Mouse (Mus musculus) embryo, embryonic 11.5 days (tissue): ENCODE measurements around the gene Sgsm3.
"Not testable (repeated sequence)": the region's sequence is repeated elsewhere in the genome, so short reads cannot be mapped to it uniquely, and the experiment has no call there.

Experiments used
- DNase-seq: peaks from one replicate; pipeline ENCODE4 v3.0.0-alpha.2; 2012; ENCODE audit warnings: low read depth, low spot score

Sgsm3 gene

DNA sequence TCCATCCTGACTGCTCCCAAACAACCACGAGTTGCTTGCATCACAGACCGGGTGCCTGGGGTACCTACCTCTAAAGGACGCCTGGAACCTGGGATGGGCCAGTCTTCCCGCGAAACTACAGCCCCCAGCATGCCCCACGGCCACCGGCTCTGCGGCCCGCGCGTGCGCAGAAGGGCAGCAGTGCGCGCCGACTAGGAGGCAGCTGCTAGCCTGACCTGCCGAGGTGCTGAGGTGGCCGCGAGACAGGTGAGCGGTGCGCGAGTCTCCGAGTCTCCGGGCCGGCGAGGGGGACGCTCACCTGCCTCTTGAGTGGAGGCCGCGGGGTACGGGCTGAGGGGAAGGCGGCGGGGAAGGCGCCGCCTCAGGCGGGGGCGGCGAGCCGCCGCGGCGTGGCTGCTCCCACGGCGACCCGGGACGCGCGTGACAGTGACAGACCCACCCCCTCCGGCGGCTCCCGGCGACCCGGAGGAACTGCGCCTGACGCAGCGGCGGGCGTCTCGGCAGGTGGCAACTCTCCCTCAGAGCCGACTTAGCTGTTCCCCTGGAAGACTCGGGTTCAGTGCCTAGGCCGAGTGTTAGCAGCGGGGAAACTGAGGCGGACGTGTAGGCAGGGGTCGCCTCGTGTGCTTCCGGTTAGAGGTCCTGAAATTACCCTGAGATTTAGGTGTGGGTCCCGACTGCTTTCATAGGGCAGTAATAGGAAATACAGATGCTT is at the start of gene Sgsm3:
Sgsm3 (plus strand) TSS at position 146 of the 715 bp plus-strand sequence.
- DNase-seq = peak; percentile 77

DNA sequence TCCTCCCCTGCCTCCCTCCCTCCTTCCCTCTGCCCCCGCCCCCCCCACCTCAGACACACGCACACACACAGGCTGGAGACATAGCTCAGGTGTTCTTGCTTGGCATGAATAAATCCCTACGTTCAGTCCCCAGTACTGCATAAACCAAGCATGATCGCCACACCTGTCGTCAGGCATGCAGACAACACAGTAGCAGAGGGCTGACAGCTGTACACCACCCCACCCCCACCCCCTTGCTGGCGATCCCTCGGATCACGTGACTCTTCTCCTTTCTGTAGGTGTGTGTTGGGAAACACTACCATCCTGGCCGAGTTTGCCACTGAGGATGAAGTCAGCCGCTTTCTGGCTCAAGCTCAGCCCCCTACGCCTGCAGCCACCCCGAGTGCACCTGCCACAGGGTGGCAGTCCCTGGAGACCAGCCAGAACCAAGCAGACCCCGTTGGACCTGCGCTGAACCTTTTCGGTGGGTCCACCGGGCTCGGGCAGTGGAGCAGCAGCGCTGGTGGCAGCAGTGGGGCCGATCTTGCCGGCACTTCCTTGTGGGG is 48.7 kb upstream of the Sgsm3 start:
- DNase-seq = no peak

DNA sequence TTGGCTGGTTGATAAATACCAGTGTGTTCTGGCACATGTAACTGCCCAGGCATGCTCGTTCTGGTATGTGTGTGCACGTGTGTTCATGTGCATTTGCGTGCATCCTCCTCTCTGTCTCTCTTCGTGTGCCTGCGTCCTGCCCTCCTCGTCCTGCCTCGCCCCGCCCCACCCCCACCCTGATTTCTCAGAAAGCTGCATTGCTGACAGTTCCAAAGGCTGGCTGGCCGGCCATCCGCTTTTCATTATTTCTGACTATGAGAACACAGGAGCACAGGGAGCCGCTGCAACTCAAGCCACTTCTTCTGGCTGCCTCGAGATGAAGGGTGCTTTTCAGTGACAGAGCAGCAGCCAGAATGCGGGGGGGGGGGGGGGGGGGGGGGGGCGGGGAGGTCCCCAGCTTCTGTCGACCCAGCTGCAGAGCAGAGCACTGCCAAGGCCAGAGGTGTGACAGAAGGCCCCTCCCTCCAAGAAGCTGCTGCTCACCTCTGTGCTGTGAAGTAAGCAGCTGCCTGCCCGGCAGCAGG is 47.5 kb upstream of the Sgsm3 start:
- DNase-seq = peak; percentile 56

DNA sequence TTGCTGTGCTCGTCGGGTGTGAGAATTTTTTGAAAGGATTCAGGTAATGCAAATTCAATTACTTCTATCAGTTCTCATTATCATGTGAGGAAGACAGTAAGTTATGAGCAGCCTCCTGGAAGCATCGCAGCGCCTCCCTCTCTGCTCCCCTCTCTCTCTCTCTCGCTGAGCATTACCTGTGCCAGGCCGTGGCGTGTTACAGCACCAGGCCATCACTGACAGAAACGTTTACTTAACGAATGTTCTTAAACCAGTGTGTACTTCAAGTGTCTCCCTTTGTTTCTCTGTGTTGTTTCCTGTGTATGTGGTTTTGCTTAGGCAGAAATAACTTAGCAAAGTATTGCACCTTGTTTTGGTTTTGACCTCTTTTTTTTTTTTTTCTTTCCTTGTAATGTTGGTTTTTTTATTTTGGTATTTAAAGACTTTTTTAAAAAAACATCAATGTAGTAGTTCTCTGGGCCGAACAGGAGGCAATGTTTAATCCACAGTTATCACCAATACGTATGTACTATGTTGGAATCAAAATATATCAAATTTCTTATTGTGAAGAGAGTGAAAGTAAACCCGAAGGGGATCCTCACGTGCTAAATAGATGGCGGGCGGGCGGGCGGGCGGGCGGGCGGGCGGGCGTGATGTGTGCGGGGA is 46.8 kb upstream of the Sgsm3 start:
- DNase-seq = not testable (repeated sequence)

DNA sequence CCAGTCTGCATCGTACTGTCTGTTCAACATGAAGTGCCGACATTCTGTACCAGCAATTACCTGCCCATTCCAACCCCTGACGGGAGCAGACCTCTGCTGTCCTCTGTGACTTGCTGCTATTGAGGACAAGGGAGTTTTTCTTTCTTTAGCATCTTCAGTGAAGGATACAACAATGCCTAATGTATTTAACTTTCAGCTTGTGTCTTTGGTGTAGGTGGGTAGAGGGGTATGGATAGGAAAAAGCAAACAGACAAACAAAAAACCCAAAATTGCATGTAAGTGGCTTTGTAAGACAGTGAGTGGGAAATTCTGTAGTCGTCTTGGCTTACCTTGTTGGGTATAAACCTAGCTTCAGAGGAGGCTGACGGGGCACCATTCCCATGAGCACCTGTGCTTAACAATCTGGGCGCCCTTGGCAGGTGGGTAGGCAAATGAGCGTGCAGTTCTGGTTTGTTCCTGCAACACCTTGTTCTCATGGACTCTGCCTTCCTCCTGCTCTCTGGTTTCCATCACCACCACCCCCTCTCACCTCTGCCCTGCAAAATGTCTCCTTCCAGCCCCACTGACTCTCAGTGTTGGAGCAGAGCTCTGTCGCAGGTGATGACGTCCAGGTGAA is 46.1 kb upstream of the Sgsm3 start:
- DNase-seq = no peak

DNA sequence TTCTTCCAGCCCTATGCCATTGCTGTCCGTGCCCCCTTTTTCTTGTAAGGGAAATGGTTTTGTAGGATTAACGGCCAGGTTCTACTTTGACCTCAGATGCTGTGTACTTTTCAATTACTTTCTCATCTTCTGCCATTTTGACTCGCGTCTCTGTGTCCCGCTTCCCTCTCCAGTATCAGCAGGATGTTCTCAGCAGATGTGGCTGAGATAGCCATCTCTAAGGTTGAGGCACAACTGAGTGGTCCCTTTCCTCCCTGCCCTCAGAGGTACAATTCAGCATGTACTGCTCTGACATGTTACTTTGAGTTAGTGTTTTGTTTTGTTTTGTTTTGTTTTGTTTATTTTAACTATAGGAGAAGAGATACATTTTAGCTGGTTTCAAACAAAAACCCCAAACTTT is 42.7 kb upstream of the Sgsm3 start:
- no peak for DNase-seq

DNA sequence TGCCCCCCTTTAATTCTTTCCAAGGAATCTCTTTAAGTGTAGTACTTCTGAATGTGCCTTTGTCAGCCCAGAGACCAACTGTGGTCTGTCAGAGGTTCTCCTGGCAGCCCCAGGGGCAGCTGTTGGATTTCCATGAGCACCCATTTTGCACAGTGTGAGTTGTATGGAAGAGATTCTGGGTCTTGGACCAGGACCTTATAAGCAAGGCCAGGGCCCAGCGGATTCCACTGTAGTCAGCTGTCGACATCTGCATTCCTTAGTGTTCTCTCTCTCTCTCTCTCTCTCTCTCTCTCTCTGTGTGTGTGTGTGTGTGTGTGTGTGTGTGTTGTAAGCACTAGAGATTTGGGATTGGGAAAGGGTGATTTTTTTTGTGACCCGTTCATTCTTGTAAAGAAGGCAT is 40.9 kb upstream of the Sgsm3 start:
- DNase-seq = no peak

DNA sequence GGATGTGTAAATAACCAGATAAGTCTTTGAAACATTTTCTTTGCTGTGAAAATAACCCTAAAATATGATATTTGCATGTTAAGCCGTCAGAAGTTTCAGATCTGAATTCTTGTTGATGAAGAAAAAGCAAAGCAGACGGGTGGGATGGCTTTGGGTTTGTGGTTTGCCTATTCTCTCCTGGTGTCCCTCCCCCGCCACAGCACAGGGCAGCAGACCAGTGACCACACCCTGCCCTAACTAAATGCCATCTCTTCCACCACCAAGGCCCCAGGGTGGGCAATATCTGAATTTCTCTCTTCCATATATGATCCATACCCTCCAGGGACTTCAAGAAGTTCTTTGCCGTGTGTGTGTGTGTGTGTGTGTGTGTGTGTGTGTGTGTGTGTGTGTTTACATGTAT is 39.0 kb upstream of the Sgsm3 start:
- DNase-seq = no peak

DNA sequence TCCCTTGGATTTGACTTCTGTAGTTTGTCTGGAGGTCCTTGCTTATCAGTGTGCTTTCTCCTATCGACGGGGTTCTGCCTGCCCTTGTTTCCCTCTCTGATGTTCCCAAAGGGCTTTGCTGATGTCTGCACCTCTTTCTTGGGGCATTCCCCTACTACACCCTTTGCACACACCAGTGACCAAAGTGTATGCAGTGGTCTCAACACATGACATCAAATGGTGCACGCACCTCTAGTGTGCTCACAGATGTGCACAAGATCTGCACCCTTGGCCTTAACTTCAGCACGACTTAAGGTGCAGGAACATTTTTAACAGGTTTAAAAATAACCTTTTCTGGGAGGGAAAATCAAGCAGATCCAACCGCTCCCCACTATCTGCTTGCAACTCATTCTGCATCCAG is 38.2 kb upstream of the Sgsm3 start:
- DNase-seq = no peak

DNA sequence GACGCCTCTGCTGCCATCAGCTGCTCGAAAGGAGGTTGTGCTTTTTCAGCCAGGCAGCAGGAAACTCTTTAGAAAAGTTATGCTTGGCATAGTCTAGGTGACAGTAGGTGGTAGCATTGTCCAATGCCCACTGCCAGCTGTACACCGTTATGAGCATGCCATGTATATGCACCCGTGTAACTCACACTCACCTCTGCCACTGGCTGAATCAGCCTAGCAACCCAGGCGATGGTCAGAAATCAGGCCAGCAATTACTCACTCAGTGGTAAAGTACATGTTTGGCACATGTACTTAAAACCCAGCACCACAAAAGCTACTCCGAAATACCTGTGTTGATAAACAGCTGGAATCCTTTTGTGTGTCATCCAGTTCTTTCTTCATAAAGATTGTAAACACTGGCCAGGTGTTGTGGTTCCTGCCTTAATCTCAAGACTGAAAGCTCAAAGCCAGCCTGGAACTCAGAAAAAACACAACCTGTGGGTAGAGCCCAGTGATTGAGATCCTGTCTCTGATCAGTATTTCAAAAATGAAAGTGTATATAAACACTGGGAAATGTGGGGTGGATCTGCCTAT is 36.0 kb upstream of the Sgsm3 start:
- no peak for DNase-seq

DNA sequence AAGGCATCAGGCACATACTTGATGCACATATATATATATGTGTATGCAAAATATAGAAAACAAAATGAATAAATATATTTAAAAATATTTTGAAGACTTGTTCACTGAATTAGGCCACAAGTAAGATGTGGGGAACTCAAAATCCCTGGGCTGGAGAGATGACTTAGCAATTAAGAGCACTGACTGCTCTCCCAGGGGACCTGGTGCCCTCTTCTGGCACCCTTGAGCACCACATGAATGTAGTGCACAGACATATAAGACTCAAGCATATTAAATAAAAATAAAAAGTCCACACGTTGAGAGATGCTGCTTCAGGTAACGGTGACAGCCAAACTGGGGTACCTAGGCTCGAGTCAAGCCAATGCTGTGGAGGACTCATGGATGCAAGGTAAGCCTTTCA is 31.7 kb upstream of the Sgsm3 start:
- no peak for DNase-seq

DNA sequence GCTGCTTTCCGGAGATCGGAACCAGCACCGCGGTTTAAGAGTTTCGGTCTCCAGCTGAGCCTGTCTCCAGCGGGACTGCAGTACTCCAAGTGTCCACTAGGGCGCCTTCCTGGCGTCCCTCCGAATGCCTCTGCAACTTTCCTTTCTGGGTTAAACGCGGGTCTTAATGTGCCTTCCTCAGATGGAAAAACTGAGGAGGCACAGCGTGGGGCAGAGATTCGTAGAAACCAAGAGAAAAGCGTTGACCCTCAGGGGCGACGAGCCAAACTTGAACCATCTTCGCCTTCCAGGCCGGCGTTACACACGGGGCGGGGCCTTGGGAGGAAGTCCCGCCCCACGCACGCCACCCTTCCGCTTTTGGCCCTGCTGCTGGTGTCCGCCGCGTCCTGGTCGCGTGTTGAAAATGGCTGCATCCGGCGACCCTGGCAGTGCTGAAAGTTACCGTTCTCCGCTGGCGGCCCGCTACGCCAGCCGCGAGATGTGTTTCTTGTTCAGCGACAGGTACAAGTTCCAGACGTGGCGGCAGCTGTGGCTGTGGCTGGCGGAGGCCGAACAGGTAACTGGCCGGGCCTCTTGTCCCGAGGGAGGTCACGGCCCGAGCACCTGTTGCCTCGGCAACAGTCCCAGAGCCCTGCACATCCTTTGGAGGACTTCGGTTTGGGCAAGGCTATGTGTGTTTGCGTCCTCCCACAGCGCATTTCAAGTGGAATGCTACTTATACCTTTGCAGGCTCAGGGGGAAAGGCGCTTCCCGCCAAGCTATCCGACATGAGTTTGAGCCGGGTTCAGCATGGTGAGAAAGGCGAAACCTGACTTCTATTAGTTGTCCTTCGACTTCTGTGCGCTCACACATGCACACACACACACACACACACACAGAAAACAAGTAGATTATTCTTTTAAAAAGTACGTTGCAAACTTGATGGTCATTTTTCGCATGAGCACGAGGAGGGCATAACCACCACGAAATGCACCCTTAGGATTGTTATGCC is 29.1 kb upstream of the Sgsm3 start, which contains the start of gene Adsl:
Adsl (plus strand) TSS at position 346 of the 991 bp plus-strand sequence.
- peak; percentile 85 for DNase-seq

DNA sequence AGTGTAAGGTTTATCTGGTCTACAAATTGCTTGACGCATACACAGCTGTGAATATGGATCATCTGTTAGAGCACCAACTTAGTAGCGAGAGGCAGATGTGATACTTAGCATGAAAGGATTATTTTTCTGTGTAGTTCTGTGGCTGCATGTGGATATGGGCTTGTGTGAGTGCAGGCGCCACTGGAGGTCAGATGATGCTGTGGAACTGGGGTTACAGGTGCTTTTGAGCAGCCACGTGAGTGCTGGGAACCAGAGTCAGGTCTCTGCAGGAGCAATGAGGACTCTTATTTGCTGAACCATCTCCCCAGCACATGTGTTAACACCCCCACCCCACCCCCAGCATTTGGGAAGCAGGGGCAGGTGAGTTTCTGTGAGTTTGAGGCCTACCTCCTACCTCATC is 28.1 kb upstream of the Sgsm3 start:
- DNase-seq = no peak

DNA sequence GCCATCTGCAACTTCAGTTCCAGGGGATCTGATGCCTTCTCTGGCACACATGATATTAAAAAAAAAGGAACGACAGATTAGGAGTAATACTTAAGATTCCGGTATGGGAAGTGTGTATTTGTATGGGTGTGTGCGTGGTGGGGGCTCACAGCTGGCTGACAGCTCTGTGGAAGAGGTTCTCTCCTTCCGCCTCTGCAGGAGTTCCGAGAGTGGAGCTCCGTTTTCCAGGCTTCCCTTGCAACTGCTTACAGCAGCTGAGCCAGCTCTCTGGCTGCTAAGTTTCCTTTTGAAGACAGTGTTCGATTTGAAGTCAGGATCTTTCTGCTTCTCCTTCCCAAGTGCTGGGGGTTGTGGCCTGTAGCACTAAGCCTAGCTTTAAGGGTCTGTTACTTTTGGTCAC is 27.5 kb upstream of the Sgsm3 start:
- no peak for DNase-seq

DNA sequence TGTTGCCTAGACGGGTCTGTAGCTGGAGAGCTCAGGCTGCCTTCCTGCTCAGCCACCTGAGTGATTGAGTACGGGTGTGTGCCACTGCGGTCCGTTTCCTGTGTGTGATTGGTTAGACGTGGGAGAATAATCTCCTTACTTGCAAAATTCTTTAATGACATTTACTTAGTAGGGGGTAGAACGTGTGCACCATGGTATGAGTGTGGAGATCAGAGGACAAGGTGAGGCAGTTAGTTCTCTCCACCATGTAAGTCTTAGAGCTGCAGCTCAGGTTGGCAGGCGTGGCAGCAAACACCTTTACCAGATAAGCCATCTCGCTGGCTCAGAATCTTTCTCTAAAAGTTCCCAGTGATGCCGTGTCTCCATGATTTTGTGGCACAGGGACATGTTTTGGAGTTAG is 23.6 kb upstream of the Sgsm3 start:
- no peak for DNase-seq

DNA sequence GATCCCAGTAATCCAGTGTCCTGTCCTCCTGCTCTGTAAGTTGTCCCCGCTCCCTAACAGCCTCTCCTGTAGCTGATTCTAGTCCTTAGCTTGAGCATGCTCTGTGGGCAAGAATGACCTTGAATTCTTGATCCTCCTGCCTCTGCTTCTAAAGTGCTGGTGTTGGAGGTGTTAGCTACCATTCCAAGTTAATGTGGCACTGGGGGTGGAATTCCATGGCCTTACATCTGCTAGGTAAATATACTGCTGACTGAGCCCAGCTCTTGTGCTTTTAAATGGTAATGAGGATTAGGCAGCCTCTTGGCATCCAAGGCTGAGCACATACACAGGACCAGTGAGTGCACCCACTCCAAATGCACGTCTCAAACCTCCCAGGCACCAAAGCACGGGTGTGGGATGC is 22.7 kb upstream of the Sgsm3 start:
- no peak for DNase-seq

DNA sequence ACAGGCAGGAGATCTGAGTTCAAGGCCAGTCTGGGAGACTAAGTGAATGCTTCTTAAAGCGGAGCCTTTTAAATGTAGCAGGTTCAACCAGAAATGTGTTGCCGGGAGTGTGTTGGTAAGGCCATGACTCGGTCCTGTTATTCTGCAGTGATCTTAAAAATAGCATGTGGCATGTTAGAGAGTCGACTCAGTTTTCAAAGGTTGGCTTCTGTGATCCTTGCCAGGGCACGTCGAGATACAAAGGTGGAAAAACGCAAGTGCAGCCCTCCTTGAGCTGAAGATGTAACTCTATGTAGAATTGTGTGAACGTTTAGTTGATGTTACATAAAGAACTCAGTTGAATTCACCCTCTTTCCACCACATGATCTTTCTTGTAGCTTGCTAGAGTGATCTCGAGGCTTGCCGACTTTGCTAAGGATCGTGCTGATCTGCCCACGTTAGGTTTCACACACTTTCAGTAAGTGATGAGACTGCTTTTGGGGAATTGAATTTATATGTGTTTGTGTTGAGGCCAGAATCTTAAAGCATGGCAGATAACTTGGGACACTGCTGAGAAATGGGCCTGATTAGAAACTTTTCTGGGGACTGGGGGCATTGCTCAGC is 21.6 kb upstream of the Sgsm3 start:
- no peak for DNase-seq

DNA sequence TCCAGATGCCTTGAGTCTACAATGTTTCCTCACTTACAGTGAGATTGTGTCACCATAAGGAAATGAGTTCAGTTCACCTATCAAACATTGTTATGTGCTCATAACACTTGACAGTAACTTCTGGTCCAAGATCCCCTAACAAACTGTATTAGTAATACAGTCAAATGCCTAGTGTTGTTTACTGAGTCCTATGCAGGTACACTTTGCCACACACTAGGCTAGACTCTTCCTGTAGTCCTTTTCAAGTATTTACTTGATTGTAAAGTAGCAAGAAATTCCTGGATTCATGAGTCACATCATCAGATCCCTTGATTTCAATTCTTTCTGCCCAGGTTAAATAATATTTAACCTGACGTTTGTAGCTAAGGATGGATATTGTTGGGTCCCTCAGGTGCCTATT is 8.2 kb upstream of the Sgsm3 start:
- no peak for DNase-seq

DNA sequence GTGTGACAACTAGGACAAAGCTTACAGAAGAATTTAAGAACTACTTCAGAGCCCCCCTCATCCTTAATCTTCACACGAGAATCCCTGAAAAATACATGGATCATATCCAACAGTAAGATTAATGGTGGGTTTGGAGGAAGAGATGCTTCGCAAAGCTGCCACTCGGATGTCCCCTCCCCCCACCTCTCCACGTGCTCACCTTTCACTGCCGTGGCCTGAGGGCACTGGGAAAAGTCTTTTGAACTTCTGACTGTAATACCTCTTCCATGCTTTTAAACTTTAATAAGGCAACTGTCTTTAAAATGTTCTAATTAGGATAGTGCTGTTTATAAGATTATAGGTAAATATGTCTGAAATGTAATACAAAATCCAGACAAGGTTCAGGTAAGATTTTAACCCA is 3.3 kb upstream of the Sgsm3 start:
- DNase-seq = no peak

DNA sequence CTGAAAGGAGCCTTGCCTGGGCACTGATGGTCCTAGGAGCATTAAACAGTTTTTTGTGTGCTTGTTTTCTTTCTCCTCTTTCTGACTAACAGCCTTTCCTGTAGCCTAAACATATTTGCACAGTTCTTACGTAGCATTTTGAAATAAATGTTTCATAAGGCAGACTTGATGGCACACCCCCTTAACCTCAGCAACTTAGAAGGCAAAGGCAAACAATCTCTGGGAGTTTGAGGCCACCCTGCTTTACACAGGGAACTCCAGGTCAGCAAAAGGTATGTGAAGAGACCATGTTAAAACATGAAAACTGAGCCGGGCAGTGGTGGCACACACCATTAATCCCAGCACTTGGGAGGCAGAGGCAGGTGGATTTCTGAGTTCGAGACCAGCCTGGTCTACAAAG is 1.9 kb upstream of the Sgsm3 start:
- DNase-seq = no peak

DNA sequence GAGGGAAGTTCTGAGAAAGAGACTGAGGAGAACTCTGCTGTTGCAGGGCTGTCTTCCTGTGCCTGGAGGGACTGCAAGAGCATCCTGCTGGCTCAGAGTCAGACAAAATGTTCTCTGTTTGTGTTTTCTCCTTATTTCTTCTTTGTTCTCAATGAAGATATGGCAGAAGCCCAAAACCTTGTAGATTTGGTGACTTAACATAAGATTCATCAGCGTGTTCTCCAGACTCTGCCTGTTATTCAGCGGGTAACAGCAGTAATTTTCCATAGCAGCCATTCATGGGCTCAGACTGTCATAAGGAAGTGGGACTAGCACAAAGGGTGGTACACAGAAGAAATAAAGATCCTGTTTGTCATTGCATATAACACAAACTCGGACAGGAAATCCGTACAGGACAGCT is 2.0 kb downstream of the Sgsm3 start:
- no peak for DNase-seq
